Mouse (Mus musculus) lung, embryonic 16.5 days (tissue): ENCODE results near the gene Plcb3. TPM values are rescaled to one million over a fixed set of nuclear protein-coding genes. Genes with fewer than 3 reads are reported as not detected.

Experiments used
- ATAC-seq: fragments of 200-750 bp; cut with Nextera tagmentation; 2 replicates; pipeline ENCODE4 v1.8.0; 2017; ENCODE audit warnings: low read depth, mild to moderate bottlenecking, moderate library complexity
- H3K27ac ChIP-seq: fragments of 300-500 bp; sonication (generic); 2 replicates; pipeline ENCODE4 v1.5.1; 2014; ENCODE audit warnings: mild to moderate bottlenecking, control low read depth, low read length
- H3K27me3 ChIP-seq: fragments of 300-500 bp; sonication (generic); 2 replicates; pipeline ENCODE4 v1.6.1; 2014; ENCODE audit warnings: low read depth, low read length, mixed read lengths; ENCODE audit not compliant: control insufficient read depth, insufficient read depth
- H3K36me3 ChIP-seq: fragments of 300-500 bp; sonication (generic); 2 replicates; pipeline ENCODE4 v1.6.1; 2014; ENCODE audit warnings: low read length; ENCODE audit not compliant: control insufficient read depth, insufficient read depth
- H3K4me1 ChIP-seq: fragments of 300-500 bp; sonication (generic); replicated peaks from 2 replicates; pipeline ENCODE4 v1.6.1; 2014; ENCODE audit warnings: low read length, mixed read lengths; ENCODE audit not compliant: control insufficient read depth, insufficient read depth
- H3K4me2 ChIP-seq: fragments of 300-500 bp; sonication (generic); 2 replicates; pipeline ENCODE4 v1.6.1; 2014; ENCODE audit warnings: low read depth, low read length, control low read depth
- H3K4me3 ChIP-seq: fragments of 300-500 bp; sonication (generic); 2 replicates; pipeline ENCODE4 v1.5.1; 2014; ENCODE audit warnings: mild to moderate bottlenecking, low read length, control low read depth
- H3K9ac ChIP-seq: fragments of 300-500 bp; sonication (generic); 2 replicates; pipeline ENCODE4 v1.6.1; 2014; ENCODE audit warnings: low read length, control low read depth
- H3K9me3 ChIP-seq: fragments of 300-500 bp; sonication (generic); 2 replicates; pipeline ENCODE4 v1.6.1; 2016; ENCODE audit warnings: low read length; ENCODE audit not compliant: control insufficient read depth
- WGBS: fragments of 180-500 bp; shearing (Covaris S2); extraction: QIAGEN DNeasy Blood & Tissue Kit; methylation state at CpG from one replicate; pipeline ENCODE4 v1.1.7; 2014; 5-methylcytosine and 5-hydroxymethylcytosine counted together
- polyA plus RNA-seq: library from polyadenylated mRNA; unstranded; fragments of >200 nt; fragmentation: Nextera tagmentation; extraction: Ambion mirVana; gene quantifications from 2 replicates; pipeline ENCODE4 v1.2.1, GENCODE M21; 2015

Gene Plcb3
- polyA plus RNA-seq, 1 experiment from 2014 or later: 49.1 TPM

GRCm38 (mm10) chr19:6919876-6920740 lies 56.2 kb downstream of the Plcb3 start:
- no peak for ATAC-seq
- H3K4me3 ChIP-seq: peak overlapping the region; percentile 85
- no peaks in the 10 kb centered on the region for H3K9me3 ChIP-seq

GRCm38 (mm10) chr19:6919431-6919830 lies 56.8 kb downstream of the Plcb3 start:
- H3K4me3 ChIP-seq: no peak overlapping the region
- no peak overlapping the region for H3K9ac ChIP-seq
- no peak overlapping the region for H3K4me2 ChIP-seq
- peaks cover 17% of the 10 kb centered on the region for H3K27me3 ChIP-seq
- H3K27ac ChIP-seq: no peak overlapping the region
- no peaks in the 10 kb centered on the region for H3K9me3 ChIP-seq
- ATAC-seq: no peak
- H3K36me3 ChIP-seq: no peaks in the 10 kb centered on the region
- peaks cover 14% of the 10 kb centered on the region for H3K4me1 ChIP-seq

More at GRCm38 (mm10) chr19:6919876-6920740, 56.2 kb downstream of the Plcb3 start:
- WGBS: 28% methylated on average over 8 of the region's 8 CpGs
- peak overlapping the region; percentile 97 for H3K4me2 ChIP-seq
- peak overlapping the region; percentile 84 for H3K9ac ChIP-seq
- peaks cover 19% of the 10 kb centered on the region for H3K4me1 ChIP-seq
- H3K27me3 ChIP-seq: peaks cover 24% of the 10 kb centered on the region
- H3K27ac ChIP-seq: peak overlapping the region; percentile 80
- H3K36me3 ChIP-seq: no peaks in the 10 kb centered on the region

- no peak overlapping the region for H3K9ac ChIP-seq
- no peaks in the 10 kb centered on the region for H3K9me3 ChIP-seq
- no peak overlapping the region for H3K4me2 ChIP-seq
- H3K36me3 ChIP-seq: peaks cover 3% of the 10 kb centered on the region; the same call in 1 of the 2 replicates
- H3K4me3 ChIP-seq: no peak overlapping the region
- 83% methylated on average over 4 of the region's 4 CpGs for WGBS
- peaks cover 7% of the 10 kb centered on the region for H3K27me3 ChIP-seq
- ATAC-seq: no peak
- H3K4me1 ChIP-seq: peaks cover 14% of the 10 kb centered on the region
- no peak overlapping the region for H3K27ac ChIP-seq
Measured at GRCm38 (mm10) chr19:6918321-6918720, 57.9 kb downstream of the Plcb3 start.

- H3K36me3 ChIP-seq: peaks cover 14% of the 10 kb centered on the region
- no peak overlapping the region for H3K4me2 ChIP-seq
- H3K9me3 ChIP-seq: no peaks in the 10 kb centered on the region
- H3K27me3 ChIP-seq: no peaks in the 10 kb centered on the region
- no peak overlapping the region for H3K4me3 ChIP-seq
- ATAC-seq: no peak
- no peak overlapping the region for H3K9ac ChIP-seq
- peaks cover 14% of the 10 kb centered on the region for H3K4me1 ChIP-seq
- WGBS: 59% methylated on average over 4 of the region's 4 CpGs
- H3K27ac ChIP-seq: no peak overlapping the region
Measured at GRCm38 (mm10) chr19:6916496-6916895, 59.8 kb downstream of the Plcb3 start.

GRCm38 (mm10) chr19:6915276-6915675 lies 61.0 kb downstream of the Plcb3 start:
- Histone ChIP-seq H3K4me3 (no peak overlapping the region), H3K9me3 (no peaks in the 10 kb centered on the region), H3K9ac (no peak overlapping the region), H3K36me3 (peaks cover 14% of the 10 kb centered on the region), H3K4me1 (peaks cover 12% of the 10 kb centered on the region), H3K27ac (no peak overlapping the region), H3K4me2 (no peak overlapping the region), H3K27me3 (no peaks in the 10 kb centered on the region)
- 68% methylated on average over 4 of the region's 4 CpGs for WGBS
- no peak for ATAC-seq

GRCm38 (mm10) chr19:6914540-6914939 lies 61.7 kb downstream of the Plcb3 start:
- H3K27me3 ChIP-seq: no peaks in the 10 kb centered on the region
- ATAC-seq: no peak
- 90% methylated on average over 9 of the region's 9 CpGs for WGBS

GRCm38 (mm10) chr19:6913991-6914390 lies 62.3 kb downstream of the Plcb3 start:
- Histone ChIP-seq H3K9me3 (no peaks in the 10 kb centered on the region), H3K9ac (no peak overlapping the region), H3K4me1 (peaks cover 7% of the 10 kb centered on the region), H3K4me3 (no peak overlapping the region), H3K27me3 (no peaks in the 10 kb centered on the region), H3K36me3 (peaks cover 14% of the 10 kb centered on the region), H3K4me2 (no peak overlapping the region), H3K27ac (no peak overlapping the region)
- ATAC-seq: no peak
- WGBS: 68% methylated on average over 11 of the region's 11 CpGs

More at GRCm38 (mm10) chr19:6914540-6914939, 61.7 kb downstream of the Plcb3 start:
- Histone ChIP-seq H3K9me3 (no peaks in the 10 kb centered on the region), H3K4me2 (no peak overlapping the region), H3K36me3 (peaks cover 14% of the 10 kb centered on the region), H3K4me3 (no peak overlapping the region), H3K9ac (no peak overlapping the region), H3K27ac (no peak overlapping the region), H3K4me1 (peaks cover 7% of the 10 kb centered on the region)

GRCm38 (mm10) chr19:6913036-6913435 lies 63.2 kb downstream of the Plcb3 start:
- H3K4me3 ChIP-seq: no peak overlapping the region
- ATAC-seq: no peak
- WGBS: 74% methylated on average over 6 of the region's 6 CpGs
- H3K9ac ChIP-seq: no peak overlapping the region
- H3K9me3 ChIP-seq: no peaks in the 10 kb centered on the region
- H3K27me3 ChIP-seq: no peaks in the 10 kb centered on the region
- no peak overlapping the region for H3K4me2 ChIP-seq
- H3K36me3 ChIP-seq: peaks cover 14% of the 10 kb centered on the region
- no peak overlapping the region for H3K27ac ChIP-seq
- peaks cover 14% of the 10 kb centered on the region for H3K4me1 ChIP-seq

GRCm38 (mm10) chr19:6912205-6912970 lies 63.9 kb downstream of the Plcb3 start:
- ATAC-seq: no peak
- Histone ChIP-seq H3K27ac (no peak overlapping the region), H3K4me2 (no peak overlapping the region), H3K36me3 (peaks cover 14% of the 10 kb centered on the region), H3K9ac (no peak overlapping the region), H3K27me3 (no peaks in the 10 kb centered on the region), H3K4me3 (no peak overlapping the region), H3K4me1 (peaks cover 17% of the 10 kb centered on the region), H3K9me3 (no peaks in the 10 kb centered on the region)
- 89% methylated on average over 15 of the region's 15 CpGs for WGBS
